ENCODE assay signal across 9 mouse cellular contexts in the genomic region with DNA sequence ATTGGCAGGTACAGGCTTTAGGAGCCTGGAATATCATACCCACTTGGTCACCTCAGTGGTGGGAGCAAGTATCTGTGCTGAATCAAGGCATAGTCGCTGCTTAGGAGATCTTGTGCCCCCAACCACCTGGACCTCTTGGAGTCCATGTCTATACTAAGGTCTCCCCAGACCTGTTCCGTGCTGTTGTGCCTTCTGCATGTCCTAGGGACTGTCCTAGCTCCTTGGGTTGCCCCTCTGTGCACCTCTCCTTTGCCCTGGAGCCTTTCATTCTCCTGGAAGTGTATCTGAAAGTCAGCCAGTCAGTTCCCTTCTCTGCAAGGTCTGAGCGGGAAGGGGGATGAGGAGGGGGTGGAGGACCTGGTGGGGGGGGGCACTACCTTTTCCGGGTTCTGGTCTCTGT.
DNase-seq lines count a peak whose midpoint lies in the region; ATAC-seq lines count a peak whose summit lies in the region.
"Had no signal": no experiment of that assay in that cellular context is flagged by ENCODE, and none has a peak within 500 bp of the region (broad histone marks: within the 10 kb centered on the region; RNA-seq: fewer than 3 reads in every experiment).

No protein-coding gene starts in this region.

- peaks cover 77% of the 10 kb centered on the region for H3K4me1 ChIP-seq in lung, embryonic 16.5 days (replicated peaks; ENCODE audit: control insufficient read depth, insufficient read depth, low read length)
- peaks cover 43% of the 10 kb centered on the region for H3K4me1 ChIP-seq in forebrain, embryonic 14.5 days (ENCODE audit: control insufficient read depth, insufficient read depth, low read length)
- H3K4me1 ChIP-seq in limb, embryonic 11.5 days (ENCODE audit: control insufficient read depth, insufficient read depth, low read length): peaks cover 54% of the 10 kb centered on the region
- peaks cover 61% of the 10 kb centered on the region for H3K4me1 ChIP-seq in neural tube, embryonic 15.5 days

- no peaks in the 10 kb centered on the region for H3K9me3 ChIP-seq in lung, embryonic 16.5 days (ENCODE audit: control insufficient read depth, low read length)
- no peaks in the 10 kb centered on the region for H3K9me3 ChIP-seq in forebrain, embryonic 14.5 days (replicated peaks; ENCODE audit: control insufficient read depth, low read length)
- no peaks in the 10 kb centered on the region for H3K9me3 ChIP-seq in limb, embryonic 11.5 days (ENCODE audit: control insufficient read depth, low read length)
- no peaks in the 10 kb centered on the region for H3K9me3 ChIP-seq in neural tube, embryonic 15.5 days (replicated peaks)

- H3K4me3 ChIP-seq in lung, embryonic 16.5 days (ENCODE audit: low read length): peak overlapping the region; percentile 76
- H3K4me3 ChIP-seq in forebrain, embryonic 14.5 days (ENCODE audit: low read depth, low read length): peak overlapping the region; percentile 55; the same call in 1 of the 2 replicates
- H3K4me3 ChIP-seq in limb, embryonic 11.5 days (ENCODE audit: low read depth, low read length): peak overlapping the region; percentile 95
- peak overlapping the region; percentile 47 for H3K4me3 ChIP-seq in neural tube, embryonic 15.5 days (replicated peaks)

- intact Hi-C loops in left cerebral cortex, postnatal 36 days (cut with DNase I): loop anchor here (2.0 kb wide), 2 partner anchors 29 to 45 kb away; no protein-coding TSS in a partner anchor

- no peaks in the 10 kb centered on the region for H3K27me3 ChIP-seq in lung, embryonic 16.5 days (ENCODE audit: control insufficient read depth, insufficient read depth, low read depth, low read length)
- no peaks in the 10 kb centered on the region for H3K27me3 ChIP-seq in forebrain, embryonic 14.5 days (replicated peaks; ENCODE audit: control insufficient read depth, insufficient read depth, low read length)
- no peaks in the 10 kb centered on the region for H3K27me3 ChIP-seq in limb, embryonic 11.5 days (ENCODE audit: control insufficient read depth, insufficient read depth, low read length)
- no peaks in the 10 kb centered on the region for H3K27me3 ChIP-seq in neural tube, embryonic 15.5 days (replicated peaks)
- H3K27me3 ChIP-seq: Patski had no signal

- DNase-seq in lung, postnatal 25 days (ENCODE audit: low spot score): no peak
- no peak for DNase-seq in forebrain, embryonic 14.5 days (ENCODE audit: low spot score)
- DNase-seq in limb, embryonic 11.5 days (ENCODE audit: low spot score): no peak
- DNase-seq in urinary bladder, postnatal 10 days (ENCODE audit: low spot score): no peak
- DNase-seq in left cerebral cortex, postnatal 36 days (ENCODE audit: low spot score in 2 of 2): no peak
- no peak for DNase-seq in right cerebral cortex, postnatal 4 days

- no peak for ATAC-seq in lung, embryonic 16.5 days (ENCODE audit: low read depth)
- no peak for ATAC-seq in forebrain, embryonic 14.5 days
- no peak for ATAC-seq in limb, embryonic 11.5 days (ENCODE audit: insufficient number of reproducible peaks, low FRiP score, low TSS enrichment, low read depth)
- no peak for ATAC-seq in neural tube, embryonic 15.5 days (ENCODE audit: low FRiP score)
- ATAC-seq: Patski had no signal

- H3K27ac ChIP-seq in lung, embryonic 16.5 days (ENCODE audit: low read length): peak overlapping the region; percentile 35; the same call in 1 of the 2 replicates
- no peak overlapping the region; the same call in 1 of the 2 replicates for H3K27ac ChIP-seq in forebrain, embryonic 14.5 days (ENCODE audit: low read depth, low read length)
- H3K27ac ChIP-seq in limb, embryonic 11.5 days (replicated peaks; ENCODE audit: low read depth, low read length): peak overlapping the region; percentile 32
- H3K27ac ChIP-seq in neural tube, embryonic 15.5 days (replicated peaks): no peak overlapping the region

- H3K36me3 ChIP-seq in lung, embryonic 16.5 days (ENCODE audit: control insufficient read depth, insufficient read depth, low read length): no peaks in the 10 kb centered on the region
- H3K36me3 ChIP-seq in forebrain, embryonic 14.5 days (ENCODE audit: control insufficient read depth, insufficient read depth, low read length): no peaks in the 10 kb centered on the region
- no peaks in the 10 kb centered on the region for H3K36me3 ChIP-seq in limb, embryonic 11.5 days (ENCODE audit: control insufficient read depth, insufficient read depth, low read length)
- no peaks in the 10 kb centered on the region for H3K36me3 ChIP-seq in neural tube, embryonic 15.5 days

- 7% methylated on average over 4 of the region's 4 CpGs for WGBS in lung, embryonic 16.5 days
- WGBS in forebrain, embryonic 14.5 days: 27% methylated on average over 4 of the region's 4 CpGs
- 17% methylated on average over 4 of the region's 4 CpGs for WGBS in limb, embryonic 11.5 days
- WGBS in neural tube, embryonic 15.5 days: 30% methylated on average over 4 of the region's 4 CpGs

- peak overlapping the region; percentile 79 for H3K4me2 ChIP-seq in lung, embryonic 16.5 days (ENCODE audit: low read depth, low read length)
- H3K4me2 ChIP-seq in forebrain, embryonic 14.5 days (ENCODE audit: low read length): peak overlapping the region; percentile 87
- H3K4me2 ChIP-seq in limb, embryonic 11.5 days (ENCODE audit: low read depth, severe bottlenecking): peak overlapping the region; percentile 68
- H3K4me2 ChIP-seq in neural tube, embryonic 15.5 days: peak overlapping the region; percentile 72

- H3K9ac ChIP-seq in lung, embryonic 16.5 days (ENCODE audit: low read length): peak overlapping the region; percentile 80
- peak overlapping the region; percentile 14; the same call in 1 of the 2 replicates for H3K9ac ChIP-seq in forebrain, embryonic 14.5 days (ENCODE audit: low read length)
- H3K9ac ChIP-seq in limb, embryonic 11.5 days (ENCODE audit: low read length): peak overlapping the region; percentile 52
- H3K9ac ChIP-seq in neural tube, embryonic 15.5 days (replicated peaks): no peak overlapping the region

Comparison
In these comparisons a context has a peak if more than half of its experiments do, and no peak if none do; other contexts are left out.
1. H3K27ac ChIP-seq: peak in lung, embryonic 16.5 days (single experiment) and limb, embryonic 11.5 days (single experiment); none in forebrain, embryonic 14.5 days (single experiment) and neural tube, embryonic 15.5 days (single experiment).
2. Peak in every context shown above with its lines, with median percentiles within 50 percentile points of each other: H3K4me2 ChIP-seq and H3K4me3 ChIP-seq.